Mouse (Mus musculus): ENCODE data around the gene Epb41l4b. TPM values are rescaled to one million over a fixed set of nuclear protein-coding genes. Genes with fewer than 3 reads are reported as not detected.
A peak's percentile ranks its signal among the peaks of the same experiment; 100 is the strongest.

Gene Epb41l4b
- polyA plus RNA-seq, 1 experiment from 2014 or later, result 1.2 TPM

DNA sequence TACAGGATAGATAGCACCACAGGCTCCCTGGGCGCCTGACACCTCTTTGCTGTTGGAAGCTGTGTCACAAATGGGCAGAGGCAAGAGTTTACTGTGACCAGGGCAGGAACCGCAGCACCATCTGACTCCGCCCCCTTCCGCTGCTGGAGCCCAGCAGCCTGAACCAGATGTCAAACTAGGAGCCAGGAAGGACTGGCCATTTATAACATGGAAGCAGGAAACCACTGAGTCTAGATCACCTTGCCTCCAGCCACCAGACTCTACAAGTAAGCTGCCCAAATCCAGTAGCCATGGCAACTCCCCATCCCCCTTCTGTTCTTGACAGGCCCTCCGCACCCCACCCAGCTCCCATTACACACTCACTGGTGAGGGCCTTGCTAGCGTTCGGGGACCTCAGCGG is 102.8 kb downstream of the Epb41l4b start:
- no peak overlapping the region for H3K4me3 ChIP-seq
- DNase-seq (ENCODE audit: low spot score), result peak; percentile 33
- H3K4me1 ChIP-seq, result peaks cover 16% of the 10 kb centered on the region
- H3K9me3 ChIP-seq, result no peaks in the 10 kb centered on the region
- WGBS, result 72% methylated on average over 8 of the region's 8 CpGs
- H3K27me3 ChIP-seq (replicated peaks; ENCODE audit: low read depth, poor library complexity, severe bottlenecking), result peaks cover 20% of the 10 kb centered on the region; the same call in 1 of the 2 replicates
- no peaks in the 10 kb centered on the region for H3K36me3 ChIP-seq (replicated peaks)
- H3K27ac ChIP-seq (replicated peaks), result no peak overlapping the region

DNA sequence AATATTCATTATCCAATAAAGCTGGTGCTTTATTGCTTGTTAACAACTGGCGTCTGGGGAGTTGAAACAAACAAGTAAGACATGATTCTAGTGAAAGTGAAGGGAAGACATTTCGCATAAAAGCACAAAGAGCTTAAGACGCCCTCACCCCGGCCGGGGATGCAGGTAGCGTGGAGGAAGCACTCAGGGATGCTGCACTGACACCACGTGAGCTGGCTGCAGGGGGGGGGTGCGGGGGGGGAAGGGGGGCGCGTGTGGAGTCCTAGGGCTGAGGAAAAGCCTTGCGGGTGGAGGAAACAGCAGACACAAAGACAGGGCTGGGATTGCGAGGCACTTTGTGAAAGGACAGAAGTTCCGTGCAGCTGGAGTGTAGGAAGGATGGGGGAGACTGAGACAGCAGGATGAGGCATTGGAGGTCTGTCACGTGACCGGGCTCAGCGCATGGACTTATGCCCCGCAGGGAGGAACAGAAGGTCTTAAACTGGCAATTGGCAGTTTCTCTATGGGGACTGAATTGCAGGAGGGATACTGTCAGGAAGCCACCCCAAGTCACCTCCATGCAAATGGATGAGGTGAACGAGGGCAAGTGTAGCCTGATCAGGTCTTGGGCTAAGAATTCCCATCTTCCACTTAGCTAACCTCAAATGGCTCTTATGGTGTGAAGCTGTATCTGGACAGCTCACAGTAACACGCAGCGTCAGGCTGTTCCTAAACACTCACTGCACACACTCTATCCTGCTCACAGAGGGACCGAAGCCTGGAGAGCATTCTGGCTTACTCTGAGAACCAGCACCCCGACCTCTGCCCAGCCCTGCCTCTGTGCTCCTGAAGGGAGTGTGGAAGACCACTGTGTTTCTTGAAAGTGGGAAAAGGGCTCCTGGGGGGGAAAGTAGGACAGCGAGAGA is 103.9 kb downstream of the Epb41l4b start:
- Histone ChIP-seq H3K27ac (replicated peaks) (peak overlapping the region; percentile 63; the same call in 1 of the 2 replicates), H3K4me1 (peaks cover 16% of the 10 kb centered on the region), H3K4me3 (peak overlapping the region; percentile 57), H3K27me3 (replicated peaks; ENCODE audit: low read depth, poor library complexity, severe bottlenecking) (peaks cover 20% of the 10 kb centered on the region; the same call in 1 of the 2 replicates), H3K36me3 (replicated peaks) (no peaks in the 10 kb centered on the region), H3K9me3 (no peaks in the 10 kb centered on the region)
- peak; percentile 57 for DNase-seq (ENCODE audit: low spot score)
- 14% methylated on average over 23 of the region's 23 CpGs for WGBS

DNA sequence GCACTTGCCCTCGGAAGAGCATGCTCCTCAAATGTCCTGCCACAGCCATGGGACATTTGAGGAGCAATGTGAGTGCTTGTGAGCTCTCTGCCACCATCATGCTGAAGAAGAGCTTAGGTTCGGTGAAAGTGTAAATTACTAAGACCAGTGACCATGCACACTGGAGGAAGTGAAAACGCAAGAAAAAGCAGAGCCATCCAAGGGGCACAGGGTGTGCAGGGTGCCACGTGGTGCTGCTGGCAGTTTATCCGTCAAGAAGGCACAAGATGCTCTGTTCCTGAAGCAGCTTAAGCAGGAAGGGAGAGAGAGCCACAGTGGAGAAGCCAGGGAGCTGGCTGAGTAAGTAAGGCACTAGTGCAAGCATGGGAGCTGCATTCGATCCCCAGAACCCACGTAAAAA is 105.7 kb downstream of the Epb41l4b start:
- Histone ChIP-seq H3K36me3 (replicated peaks) (no peaks in the 10 kb centered on the region), H3K27me3 (replicated peaks; ENCODE audit: low read depth, poor library complexity, severe bottlenecking) (peaks cover 20% of the 10 kb centered on the region; the same call in 1 of the 2 replicates), H3K9me3 (no peaks in the 10 kb centered on the region), H3K4me1 (peaks cover 16% of the 10 kb centered on the region), H3K27ac (replicated peaks) (no peak overlapping the region), H3K4me3 (no peak overlapping the region)
- DNase-seq (ENCODE audit: low spot score), result no peak
- WGBS, result 78% methylated on average over 7 of the region's 7 CpGs

DNA sequence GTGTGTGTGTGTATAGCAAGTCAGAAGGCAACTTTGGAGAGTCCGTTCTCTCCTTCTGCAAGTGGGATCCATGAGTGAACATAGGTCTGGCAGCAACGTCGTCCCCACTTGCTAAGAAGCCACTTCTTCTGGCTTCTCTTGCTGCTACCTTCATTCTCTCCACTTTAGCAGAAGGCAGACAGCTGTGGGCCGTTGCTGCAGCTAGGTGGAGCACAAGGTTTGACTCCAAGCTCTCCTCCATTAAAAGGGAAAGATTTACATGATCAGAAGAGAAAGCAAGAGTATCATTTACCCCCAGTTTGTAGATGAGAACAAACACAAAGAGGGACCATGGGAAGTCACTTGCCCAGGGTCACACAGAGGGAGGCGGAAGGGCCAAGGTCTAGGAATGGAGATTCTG is 109.1 kb downstream of the Epb41l4b start:
- WGBS, result 76% methylated on average over 5 of the region's 5 CpGs
- peaks cover 2% of the 10 kb centered on the region for H3K4me1 ChIP-seq
- DNase-seq (ENCODE audit: low spot score), result no peak
- no peak overlapping the region for H3K4me3 ChIP-seq
- H3K9me3 ChIP-seq, result no peaks in the 10 kb centered on the region
- no peak overlapping the region for H3K27ac ChIP-seq (replicated peaks)
- no peaks in the 10 kb centered on the region for H3K36me3 ChIP-seq (replicated peaks)
- peaks cover 15% of the 10 kb centered on the region; the same call in 1 of the 2 replicates for H3K27me3 ChIP-seq (replicated peaks; ENCODE audit: low read depth, poor library complexity, severe bottlenecking)

DNA sequence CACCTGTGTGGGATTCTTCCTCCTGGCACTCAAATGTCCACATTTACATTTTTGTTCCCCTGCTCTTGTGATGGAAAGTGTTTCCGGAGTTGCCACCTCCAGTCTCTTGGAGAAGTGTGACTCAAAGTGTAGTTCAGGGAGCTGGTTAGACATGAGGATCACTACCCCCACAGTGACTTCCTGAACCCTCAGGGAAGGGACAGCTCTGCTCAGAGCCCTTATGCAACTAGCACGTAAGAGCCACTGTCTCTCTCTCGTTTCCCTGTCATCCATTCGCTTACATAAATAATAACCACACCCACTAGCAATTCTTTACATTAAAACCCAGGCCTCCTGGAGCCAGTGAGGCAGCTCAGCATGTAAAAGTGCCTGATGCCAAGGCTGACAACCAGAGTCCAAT is 111.8 kb downstream of the Epb41l4b start:
- H3K27me3 ChIP-seq (replicated peaks; ENCODE audit: low read depth, poor library complexity, severe bottlenecking), result 0 out of 2 replicates have a peak, but pooled peaks cover 3% of the 10 kb centered on the region
- H3K27ac ChIP-seq (replicated peaks), result no peak overlapping the region
- no peaks in the 10 kb centered on the region for H3K36me3 ChIP-seq (replicated peaks)
- H3K4me1 ChIP-seq, result no peaks in the 10 kb centered on the region
- DNase-seq (ENCODE audit: low spot score), result no peak
- H3K4me3 ChIP-seq, result no peak overlapping the region
- H3K9me3 ChIP-seq, result no peaks in the 10 kb centered on the region
- WGBS, result 78% methylated on average over 4 of the region's 4 CpGs

DNA sequence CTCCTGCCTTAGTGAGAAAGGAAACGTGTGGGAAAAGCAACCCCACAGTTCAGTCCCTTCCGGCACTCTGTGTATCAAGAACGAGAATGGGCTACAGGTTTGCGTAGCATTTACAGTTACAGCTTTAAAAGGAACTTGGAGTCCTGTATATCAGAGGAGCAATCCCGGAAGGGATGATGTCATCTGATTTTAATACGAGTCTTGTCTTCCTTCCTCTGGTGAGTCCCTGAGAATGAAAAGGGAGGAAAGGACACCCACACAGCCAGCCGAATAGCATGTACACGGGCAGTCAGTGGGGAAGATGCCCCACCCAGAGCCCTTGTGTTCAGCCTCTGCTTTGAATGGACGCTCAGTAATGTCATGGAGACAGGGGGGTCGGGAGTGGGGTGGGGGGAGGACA is 115.3 kb downstream of the Epb41l4b start:
- DNase-seq (ENCODE audit: low spot score), result no peak
- Histone ChIP-seq H3K27ac (replicated peaks) (no peak overlapping the region), H3K27me3 (replicated peaks; ENCODE audit: low read depth, poor library complexity, severe bottlenecking) (0 out of 2 replicates have a peak, but pooled peaks cover 3% of the 10 kb centered on the region), H3K4me3 (no peak overlapping the region), H3K36me3 (replicated peaks) (no peaks in the 10 kb centered on the region), H3K9me3 (no peaks in the 10 kb centered on the region), H3K4me1 (no peaks in the 10 kb centered on the region)
- WGBS, result 73% methylated on average over 10 of the region's 10 CpGs

DNA sequence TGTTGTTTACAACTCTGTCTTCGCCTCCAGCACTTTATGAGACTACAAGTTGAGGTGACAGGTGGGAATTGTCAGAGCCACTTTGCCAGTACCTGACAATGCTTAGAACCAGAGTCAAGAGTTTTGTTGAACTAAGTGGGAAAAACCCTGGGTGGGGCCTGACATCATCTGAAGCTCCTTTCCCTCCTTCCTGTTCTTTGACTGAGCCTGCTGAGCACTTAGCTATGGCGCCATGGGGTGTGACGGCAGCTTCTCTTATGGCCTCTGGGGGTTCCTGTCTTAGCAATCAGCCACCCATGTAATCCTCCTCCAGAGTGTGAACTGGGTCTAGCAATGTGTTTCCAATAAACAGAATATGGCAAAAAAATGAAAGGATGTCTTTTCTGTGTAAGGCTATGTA is 119.7 kb downstream of the Epb41l4b start:
- Histone ChIP-seq H3K9me3 (no peaks in the 10 kb centered on the region), H3K4me1 (no peaks in the 10 kb centered on the region), H3K36me3 (replicated peaks) (no peaks in the 10 kb centered on the region), H3K4me3 (no peak overlapping the region), H3K27me3 (replicated peaks; ENCODE audit: low read depth, poor library complexity, severe bottlenecking) (no peaks in the 10 kb centered on the region), H3K27ac (replicated peaks) (no peak overlapping the region)
- DNase-seq (ENCODE audit: low spot score), result no peak
- WGBS, result 68% methylated on average over 3 of the region's 3 CpGs

DNA sequence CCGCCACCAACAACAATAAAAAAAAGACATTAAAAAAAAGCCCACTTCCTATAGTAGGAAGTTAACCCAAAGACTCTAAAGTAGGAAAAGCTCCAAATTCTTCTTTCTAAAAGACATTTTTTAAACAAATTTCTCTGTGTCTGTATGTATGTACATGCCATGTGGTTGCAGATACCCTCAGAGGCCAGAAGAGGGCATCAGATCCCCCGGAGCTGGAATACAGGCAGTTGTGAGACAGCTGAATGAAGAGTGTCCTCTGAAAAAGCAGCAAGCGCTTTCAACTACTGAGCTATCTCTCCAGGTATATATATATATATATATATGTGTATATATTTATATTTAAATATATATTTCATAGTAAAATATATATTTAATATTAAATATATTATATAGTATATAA is 121.9 kb downstream of the Epb41l4b start:
- peak; percentile 31 for DNase-seq (ENCODE audit: low spot score)

DNA sequence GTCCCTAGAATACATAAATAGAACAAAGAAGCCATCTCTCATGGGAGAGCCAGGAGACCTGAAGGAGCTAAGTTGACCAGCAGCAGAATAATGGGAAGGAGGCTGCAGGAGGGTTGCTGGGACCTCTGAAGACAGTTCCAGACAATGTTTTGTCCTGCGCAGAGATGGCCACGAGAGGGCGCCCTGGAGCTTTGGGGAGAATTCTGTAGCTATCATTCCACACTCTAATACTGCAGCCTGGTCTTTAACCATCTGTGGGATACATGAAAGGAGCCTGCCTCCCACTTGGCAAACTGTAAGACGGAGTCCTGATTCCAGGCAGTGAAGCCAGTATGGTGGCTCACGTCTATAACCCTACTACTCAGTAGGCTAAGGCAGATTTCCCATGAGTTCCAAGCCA is 126.0 kb downstream of the Epb41l4b start:
- peaks cover 25% of the 10 kb centered on the region for H3K27me3 ChIP-seq (replicated peaks; ENCODE audit: low read depth, poor library complexity, severe bottlenecking)
- H3K4me3 ChIP-seq, result no peak overlapping the region
- H3K9me3 ChIP-seq, result no peaks in the 10 kb centered on the region
- DNase-seq (ENCODE audit: low spot score), result peak; percentile 84
- no peak overlapping the region for H3K27ac ChIP-seq (replicated peaks)
- 24% methylated on average over 5 of the region's 5 CpGs for WGBS
- no peaks in the 10 kb centered on the region for H3K36me3 ChIP-seq (replicated peaks)
- H3K4me1 ChIP-seq, result 0 out of 2 replicates have a peak, but pooled peaks cover 2% of the 10 kb centered on the region

More for the DNA sequence above, 121.9 kb downstream of the Epb41l4b start:
- no peak overlapping the region for H3K27ac ChIP-seq (replicated peaks)
- peaks cover 6% of the 10 kb centered on the region for H3K27me3 ChIP-seq (replicated peaks; ENCODE audit: low read depth, poor library complexity, severe bottlenecking)
- 83% methylated on average over 3 of the region's 3 CpGs for WGBS
- no peaks in the 10 kb centered on the region for H3K36me3 ChIP-seq (replicated peaks)
- 0 out of 2 replicates have a peak, but pooled peaks cover 2% of the 10 kb centered on the region for H3K4me1 ChIP-seq
- H3K9me3 ChIP-seq, result no peaks in the 10 kb centered on the region
- no peak overlapping the region for H3K4me3 ChIP-seq

DNA sequence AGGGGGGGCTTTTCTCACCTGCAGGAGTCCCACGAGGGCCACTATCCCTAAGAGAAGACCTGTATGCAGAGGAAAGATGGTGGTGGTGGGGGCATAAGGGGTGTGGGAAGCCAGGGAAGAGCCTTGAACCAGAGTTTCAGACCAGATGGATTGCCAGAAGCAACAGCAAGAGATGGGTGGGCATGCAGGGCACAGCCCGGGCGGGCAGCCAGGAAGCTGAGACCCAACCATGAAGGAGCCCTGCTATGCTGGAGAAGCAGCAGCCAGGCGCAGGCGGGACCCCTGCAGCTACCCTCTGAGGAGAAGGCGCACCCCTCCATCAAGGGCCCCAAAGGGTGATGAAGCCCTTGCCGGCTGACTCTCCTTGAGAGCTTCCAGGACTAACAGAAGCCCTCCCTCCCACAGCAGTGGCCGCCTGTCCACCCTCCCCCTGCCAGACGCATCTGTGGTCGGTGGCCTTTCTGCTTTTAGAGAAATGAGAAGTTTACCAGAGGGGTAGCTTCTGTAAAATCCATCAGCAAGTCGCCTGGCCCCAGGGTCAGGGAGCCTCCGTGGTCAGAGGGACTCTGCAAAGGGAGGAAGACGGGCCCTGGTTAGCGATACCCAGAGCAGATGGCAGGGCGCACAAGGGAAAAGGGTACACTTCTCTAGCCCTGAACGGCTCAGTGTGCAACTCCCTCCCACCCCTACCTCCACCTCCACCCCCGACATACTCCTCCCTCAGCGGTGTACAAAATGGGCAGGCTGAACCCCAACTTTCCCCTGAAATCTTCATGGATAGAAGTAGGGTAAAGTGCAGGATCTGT is 126.7 kb downstream of the Epb41l4b start:
- H3K36me3 ChIP-seq (replicated peaks), result no peaks in the 10 kb centered on the region
- peaks cover 31% of the 10 kb centered on the region for H3K27me3 ChIP-seq (replicated peaks; ENCODE audit: low read depth, poor library complexity, severe bottlenecking)
- H3K9me3 ChIP-seq, result no peaks in the 10 kb centered on the region
- no peak for DNase-seq (ENCODE audit: low spot score)
- no peak overlapping the region for H3K27ac ChIP-seq (replicated peaks)
- WGBS, result 56% methylated on average over 18 of the region's 18 CpGs
- no peak overlapping the region for H3K4me3 ChIP-seq
- 0 out of 2 replicates have a peak, but pooled peaks cover 2% of the 10 kb centered on the region for H3K4me1 ChIP-seq

DNA sequence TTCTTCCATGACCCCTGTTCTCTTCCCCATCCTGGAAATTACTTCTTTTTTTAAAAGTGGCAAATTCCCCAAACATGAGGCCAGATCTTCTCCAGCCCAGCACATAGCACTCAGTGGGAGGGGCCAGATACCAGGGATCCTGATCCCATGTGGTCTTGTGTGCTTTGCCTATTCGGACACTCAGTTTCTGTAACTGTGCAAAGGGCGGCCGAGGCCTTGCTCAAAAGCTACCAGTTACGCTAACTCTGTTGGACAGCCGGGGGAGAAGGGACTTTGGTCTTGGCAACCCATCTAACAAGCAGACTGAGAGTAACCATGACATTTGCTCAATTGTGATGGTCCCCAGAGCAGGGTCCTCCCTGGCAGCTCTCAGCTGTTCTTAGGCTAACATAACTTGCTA is 128.2 kb downstream of the Epb41l4b start:
- Histone ChIP-seq H3K36me3 (replicated peaks) (no peaks in the 10 kb centered on the region), H3K4me1 (peaks cover 10% of the 10 kb centered on the region)

DNA sequence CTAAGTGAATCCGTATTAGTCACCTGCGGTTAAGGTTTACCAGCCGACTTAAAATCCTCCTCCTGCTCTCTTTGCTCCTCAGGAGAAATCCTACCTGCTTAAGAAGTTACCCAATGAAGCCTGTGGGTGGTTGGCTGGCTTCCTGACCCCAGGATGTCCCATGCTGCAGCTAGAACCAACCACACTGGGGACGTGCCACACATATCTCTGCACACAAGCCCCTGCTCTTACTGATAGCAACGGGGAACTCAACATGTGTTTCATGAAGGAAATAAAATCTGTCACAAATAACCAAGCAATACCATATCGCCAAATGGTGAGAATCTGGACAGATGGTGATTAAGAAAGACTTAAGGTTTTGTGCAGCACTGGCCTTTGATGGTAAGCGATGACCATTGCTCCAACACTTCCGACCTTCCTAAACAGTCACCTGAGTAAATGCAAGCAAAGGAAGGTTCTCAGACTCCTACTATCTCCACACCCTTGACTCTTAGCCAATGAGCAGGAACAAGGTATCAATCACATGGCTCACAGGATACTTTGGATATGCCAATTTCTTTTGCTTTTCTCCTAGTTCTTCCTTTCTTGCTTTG is 131.7 kb downstream of the Epb41l4b start:
- Histone ChIP-seq H3K27me3 (replicated peaks; ENCODE audit: low read depth, poor library complexity, severe bottlenecking) (peaks cover 49% of the 10 kb centered on the region), H3K9me3 (no peaks in the 10 kb centered on the region), H3K36me3 (replicated peaks) (no peaks in the 10 kb centered on the region), H3K27ac (replicated peaks) (no peak overlapping the region), H3K4me1 (peaks cover 7% of the 10 kb centered on the region), H3K4me3 (no peak overlapping the region)
- DNase-seq (ENCODE audit: low spot score), result no peak
- 67% methylated on average over 8 of the region's 8 CpGs for WGBS

More for the DNA sequence above, 128.2 kb downstream of the Epb41l4b start:
- 88% methylated on average over 5 of the region's 5 CpGs for WGBS
- Histone ChIP-seq H3K27ac (replicated peaks) (no peak overlapping the region), H3K27me3 (replicated peaks; ENCODE audit: low read depth, poor library complexity, severe bottlenecking) (peaks cover 46% of the 10 kb centered on the region), H3K4me3 (no peak overlapping the region), H3K9me3 (no peaks in the 10 kb centered on the region)
- DNase-seq (ENCODE audit: low spot score), result no peak
